Mouse (Mus musculus): ENCODE results near the gene Fez1. TPM values are rescaled to one million over a fixed set of nuclear protein-coding genes. Genes with fewer than 3 reads are reported as not detected.

Gene Fez1
- polyA plus RNA-seq, 1 experiment from 2014 or later: 1.1 TPM

DNA sequence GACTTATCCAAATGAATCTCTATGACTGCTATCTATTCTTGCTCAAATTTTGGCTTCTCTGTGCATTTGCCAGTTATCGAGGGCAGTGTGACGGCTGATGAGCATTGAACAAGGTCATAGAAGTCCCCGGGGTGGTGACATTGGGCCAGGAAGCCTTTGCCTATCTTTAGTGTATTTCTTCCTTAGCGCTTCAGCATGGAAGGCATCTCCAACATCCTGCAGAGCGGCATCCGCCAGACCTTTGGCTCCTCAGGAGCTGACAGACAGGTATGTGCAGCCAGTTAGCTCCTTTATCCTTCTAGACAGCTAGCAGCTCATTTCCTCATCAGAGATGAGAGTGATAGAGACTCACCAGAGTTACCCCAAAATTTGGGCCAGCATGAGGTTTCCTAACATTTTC lies 47.0 kb downstream of the Fez1 start:
- 62% methylated on average over 6 of the region's 6 CpGs for whole genome bisulfite sequencing (ENCODE audit: insufficient replicate concordance)
- Histone ChIP-seq H3K4me3 (replicated peaks) (no peak overlapping the region), H3K9ac (no peak overlapping the region), H3K27ac (no peak overlapping the region), H3K9me3 (replicated peaks) (no peaks in the 10 kb centered on the region), H3K4me1 (replicated peaks) (no peaks in the 10 kb centered on the region), H3K4me2 (no peak overlapping the region), H3K36me3 (no peaks in the 10 kb centered on the region), H3K27me3 (no peaks in the 10 kb centered on the region)
- DNase-seq: no peak
- ATAC-seq (ENCODE audit: low read depth): no peak

DNA sequence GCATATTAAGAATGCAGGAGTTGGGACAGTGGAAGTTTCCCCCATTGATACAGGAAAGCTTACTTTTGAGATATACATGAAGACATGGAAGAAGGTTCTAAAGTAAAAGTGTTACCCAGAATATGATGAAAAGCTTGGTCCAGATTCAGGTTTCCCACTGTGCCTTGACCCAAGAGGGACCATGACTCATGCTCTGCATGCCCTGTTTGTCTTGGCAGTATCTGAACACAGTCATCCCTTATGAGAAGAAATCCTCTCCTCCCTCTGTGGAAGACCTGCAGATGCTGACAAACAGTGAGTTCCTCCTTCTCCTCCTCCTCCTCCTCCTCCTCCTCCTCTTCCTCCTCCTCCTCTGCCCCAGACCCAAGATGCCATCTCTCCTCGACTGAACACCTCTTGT lies 48.6 kb downstream of the Fez1 start:
- ATAC-seq (ENCODE audit: low read depth) (no peak), DNase-seq (no peak)
- WGBS (ENCODE audit: insufficient replicate concordance): 25% methylated on average over 1 of the region's 1 CpGs
- Histone ChIP-seq H3K27ac (no peak overlapping the region), H3K9ac (no peak overlapping the region), H3K4me3 (replicated peaks) (no peak overlapping the region), H3K4me1 (replicated peaks) (no peaks in the 10 kb centered on the region), H3K9me3 (replicated peaks) (no peaks in the 10 kb centered on the region), H3K27me3 (no peaks in the 10 kb centered on the region), H3K36me3 (no peaks in the 10 kb centered on the region), H3K4me2 (no peak overlapping the region)

GRCm38 (mm10) chr9:36873796-36874195 lies 52.1 kb downstream of the Fez1 start:
- 60% methylated on average over 2 of the region's 2 CpGs for WGBS (ENCODE audit: insufficient replicate concordance)
- no peaks in the 10 kb centered on the region for H3K36me3 ChIP-seq
- H3K9ac ChIP-seq: no peak overlapping the region
- no peaks in the 10 kb centered on the region for H3K4me1 ChIP-seq (replicated peaks)
- no peak for ATAC-seq (ENCODE audit: low read depth)
- H3K4me2 ChIP-seq: no peak overlapping the region
- no peaks in the 10 kb centered on the region for H3K27me3 ChIP-seq
- no peaks in the 10 kb centered on the region for H3K9me3 ChIP-seq (replicated peaks)
- H3K4me3 ChIP-seq (replicated peaks): no peak overlapping the region
- DNase-seq: no peak
- no peak overlapping the region for H3K27ac ChIP-seq

DNA sequence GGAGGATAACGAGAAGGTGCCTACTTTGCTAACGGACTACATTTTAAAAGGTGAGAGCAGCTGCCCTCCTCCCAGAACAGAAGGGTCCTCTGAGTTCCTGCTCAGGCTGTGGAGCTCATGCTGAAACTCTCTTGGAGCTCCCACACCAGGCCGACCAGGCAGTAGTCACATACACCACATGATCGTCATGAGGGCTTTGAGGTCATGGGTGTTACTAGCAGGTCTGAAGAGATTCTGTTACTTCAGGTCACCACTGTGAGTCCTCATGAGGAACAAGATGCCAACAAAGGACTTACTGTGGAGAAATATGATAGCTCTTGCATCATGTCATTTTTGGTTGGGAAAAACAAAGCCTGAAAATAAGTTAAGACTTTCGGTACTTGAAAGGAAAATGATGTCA lies 54.6 kb downstream of the Fez1 start:
- no peaks in the 10 kb centered on the region for H3K4me1 ChIP-seq (replicated peaks)
- H3K4me2 ChIP-seq: no peak overlapping the region
- H3K9ac ChIP-seq: no peak overlapping the region
- ATAC-seq (ENCODE audit: low read depth) (no peak), DNase-seq (no peak)
- H3K36me3 ChIP-seq: no peaks in the 10 kb centered on the region
- no peak overlapping the region for H3K27ac ChIP-seq
- no peaks in the 10 kb centered on the region for H3K27me3 ChIP-seq
- no peaks in the 10 kb centered on the region for H3K9me3 ChIP-seq (replicated peaks)
- H3K4me3 ChIP-seq (replicated peaks): no peak overlapping the region
- WGBS (ENCODE audit: insufficient replicate concordance): 66% methylated on average over 5 of the region's 5 CpGs

- Histone ChIP-seq H3K9me3 (replicated peaks) (no peaks in the 10 kb centered on the region), H3K27ac (no peak overlapping the region), H3K9ac (no peak overlapping the region), H3K4me2 (no peak overlapping the region), H3K36me3 (no peaks in the 10 kb centered on the region), H3K27me3 (no peaks in the 10 kb centered on the region), H3K4me1 (replicated peaks) (no peaks in the 10 kb centered on the region), H3K4me3 (replicated peaks) (no peak overlapping the region)
- ATAC-seq (ENCODE audit: low read depth) (no peak), DNase-seq (no peak)
Observed at GRCm38 (mm10) chr9:36876787-36877186, 55.1 kb downstream of the Fez1 start.

DNA sequence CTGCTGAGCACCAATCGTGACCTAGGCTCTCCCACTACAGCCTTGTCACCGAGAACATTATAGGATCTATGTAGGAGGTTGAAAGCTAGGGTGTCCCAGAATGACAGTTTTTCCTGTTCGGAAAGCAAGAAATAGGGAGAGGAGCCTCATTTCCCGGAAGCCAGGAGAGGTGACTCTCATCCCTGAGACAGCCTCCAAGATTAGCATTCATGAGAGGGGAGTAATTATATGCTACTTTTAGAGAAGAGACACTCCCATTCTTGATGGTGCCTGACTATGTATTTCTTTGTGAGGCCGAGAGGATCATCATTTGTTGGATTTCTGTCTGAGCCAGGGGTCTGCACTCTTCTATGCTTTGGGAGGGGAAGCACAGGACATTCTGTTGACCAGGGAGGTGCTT lies 60.0 kb downstream of the Fez1 start:
- H3K4me2 ChIP-seq: no peak overlapping the region
- H3K9me3 ChIP-seq (replicated peaks): no peaks in the 10 kb centered on the region
- no peak for DNase-seq
- WGBS (ENCODE audit: insufficient replicate concordance): 55% methylated on average over 5 of the region's 5 CpGs
- H3K4me3 ChIP-seq (replicated peaks): no peak overlapping the region
- no peak for ATAC-seq (ENCODE audit: low read depth)
- no peaks in the 10 kb centered on the region for H3K4me1 ChIP-seq (replicated peaks)
- H3K9ac ChIP-seq: no peak overlapping the region
- no peaks in the 10 kb centered on the region for H3K27me3 ChIP-seq
- H3K36me3 ChIP-seq: no peaks in the 10 kb centered on the region
- no peak overlapping the region for H3K27ac ChIP-seq

- no peaks in the 10 kb centered on the region for H3K27me3 ChIP-seq
- no peak overlapping the region for H3K27ac ChIP-seq
- H3K4me3 ChIP-seq (replicated peaks): no peak overlapping the region
- H3K4me1 ChIP-seq (replicated peaks): no peaks in the 10 kb centered on the region
- ATAC-seq (ENCODE audit: low read depth) (no peak), DNase-seq (no peak)
- no peak overlapping the region for H3K4me2 ChIP-seq
- no peak overlapping the region for H3K9ac ChIP-seq
- H3K36me3 ChIP-seq: no peaks in the 10 kb centered on the region
- no peaks in the 10 kb centered on the region for H3K9me3 ChIP-seq (replicated peaks)
- 40% methylated on average over 8 of the region's 8 CpGs for WGBS (ENCODE audit: insufficient replicate concordance)
Observed at GRCm38 (mm10) chr9:36882034-36882745, 60.5 kb downstream of the Fez1 start.

GRCm38 (mm10) chr9:36883569-36883968 lies 61.9 kb downstream of the Fez1 start:
- DNase-seq: no peak
- no peak for ATAC-seq (ENCODE audit: low read depth)
- H3K4me3 ChIP-seq (replicated peaks): no peak overlapping the region
- no peak overlapping the region for H3K4me2 ChIP-seq
- WGBS (ENCODE audit: insufficient replicate concordance): 36% methylated on average over 3 of the region's 3 CpGs
- no peaks in the 10 kb centered on the region for H3K9me3 ChIP-seq (replicated peaks)
- no peaks in the 10 kb centered on the region for H3K4me1 ChIP-seq (replicated peaks)
- no peak overlapping the region for H3K9ac ChIP-seq
- H3K27me3 ChIP-seq: no peaks in the 10 kb centered on the region
- H3K27ac ChIP-seq: no peak overlapping the region
- no peaks in the 10 kb centered on the region for H3K36me3 ChIP-seq

DNA sequence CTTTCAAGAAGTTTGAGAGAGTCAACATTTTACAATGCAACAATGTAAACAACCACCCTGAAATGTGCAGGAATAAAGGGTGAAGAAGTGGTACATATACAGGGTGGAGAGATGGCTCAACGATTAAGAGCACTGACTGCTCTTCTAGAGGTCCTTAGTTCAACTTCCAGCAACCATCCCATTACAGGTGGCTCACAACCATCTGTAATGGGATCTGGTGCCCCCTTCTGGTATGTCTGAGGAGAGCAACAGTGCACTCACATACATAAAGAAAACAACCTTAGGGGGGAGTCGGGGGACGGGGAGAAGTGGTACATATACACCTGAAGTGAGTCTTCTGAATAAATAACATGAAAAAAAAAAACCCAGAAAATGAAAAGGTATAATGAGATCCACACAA lies 63.6 kb downstream of the Fez1 start:
- Histone ChIP-seq H3K4me1 (replicated peaks) (no peaks in the 10 kb centered on the region), H3K27me3 (no peaks in the 10 kb centered on the region), H3K9me3 (replicated peaks) (no peaks in the 10 kb centered on the region), H3K4me3 (replicated peaks) (no peak overlapping the region), H3K36me3 (no peaks in the 10 kb centered on the region), H3K9ac (no peak overlapping the region), H3K4me2 (no peak overlapping the region), H3K27ac (no peak overlapping the region)
- no peak for ATAC-seq (ENCODE audit: low read depth)
- DNase-seq: no peak
- 45% methylated on average over 3 of the region's 3 CpGs for WGBS (ENCODE audit: insufficient replicate concordance)

DNA sequence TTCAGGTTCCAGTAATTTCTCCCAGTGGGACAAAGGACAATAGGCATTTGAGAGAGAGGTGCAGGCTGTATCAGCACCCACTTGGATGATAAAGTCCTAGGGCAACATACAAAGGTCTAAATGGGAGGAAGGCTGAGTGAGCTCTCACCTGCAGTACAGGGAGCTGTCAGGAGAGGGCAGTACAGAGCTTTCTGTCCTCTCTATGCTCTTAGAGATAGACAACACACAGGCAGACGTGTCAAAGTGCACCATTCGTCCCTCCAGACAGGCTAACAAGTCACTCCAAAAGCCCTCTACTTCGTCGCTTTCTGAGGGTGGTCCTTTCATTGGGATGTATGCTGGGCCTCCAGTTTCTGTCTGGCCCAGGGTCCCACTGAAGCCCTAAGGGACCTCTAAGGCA lies 68.9 kb downstream of the Fez1 start:
- Histone ChIP-seq H3K27me3 (no peaks in the 10 kb centered on the region), H3K27ac (no peak overlapping the region), H3K9ac (no peak overlapping the region), H3K4me3 (replicated peaks) (no peak overlapping the region), H3K9me3 (replicated peaks) (no peaks in the 10 kb centered on the region), H3K36me3 (no peaks in the 10 kb centered on the region), H3K4me1 (replicated peaks) (no peaks in the 10 kb centered on the region), H3K4me2 (no peak overlapping the region)
- DNase-seq (no peak), ATAC-seq (ENCODE audit: low read depth) (no peak)
- WGBS (ENCODE audit: insufficient replicate concordance): 25% methylated on average over 4 of the region's 4 CpGs

DNA sequence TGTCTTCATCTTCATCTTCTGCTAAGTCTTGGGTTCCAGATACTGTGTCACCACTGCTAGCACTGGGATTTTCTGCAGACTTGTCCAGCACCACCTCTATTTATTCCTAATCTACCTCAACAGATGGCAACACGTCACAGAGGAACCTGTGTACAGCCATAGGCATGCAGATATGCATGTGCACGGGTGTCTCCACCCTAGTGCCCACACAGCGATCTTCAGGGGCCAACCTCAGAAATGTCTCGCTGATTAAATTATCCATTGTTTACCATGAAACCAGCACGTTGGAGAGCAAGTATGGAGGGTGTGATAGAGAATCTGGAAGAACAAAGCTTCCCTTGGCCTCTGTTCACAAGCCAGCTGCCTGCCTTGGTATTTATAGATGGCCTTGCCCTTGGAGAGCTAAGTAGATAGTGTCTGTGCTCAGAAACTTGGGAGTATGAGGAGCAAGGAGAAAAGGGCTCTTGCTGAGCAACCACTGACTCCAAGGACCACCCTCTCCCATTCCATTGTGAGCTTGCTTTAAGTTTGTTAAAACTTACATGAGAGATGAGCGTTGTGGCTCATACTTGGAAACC lies 71.8 kb downstream of the Fez1 start:
- Histone ChIP-seq H3K36me3 (no peaks in the 10 kb centered on the region), H3K27ac (no peak overlapping the region), H3K9me3 (replicated peaks) (no peaks in the 10 kb centered on the region), H3K9ac (no peak overlapping the region), H3K27me3 (no peaks in the 10 kb centered on the region), H3K4me2 (no peak overlapping the region), H3K4me1 (replicated peaks) (no peaks in the 10 kb centered on the region), H3K4me3 (replicated peaks) (no peak overlapping the region)
- ATAC-seq (ENCODE audit: low read depth) (peak; percentile 75), DNase-seq (peak; percentile 5)
- 40% methylated on average over 6 of the region's 6 CpGs for WGBS (ENCODE audit: insufficient replicate concordance)

- no peak overlapping the region for H3K9ac ChIP-seq
- WGBS (ENCODE audit: insufficient replicate concordance): 63% methylated on average over 7 of the region's 7 CpGs
- no peaks in the 10 kb centered on the region for H3K36me3 ChIP-seq
- no peaks in the 10 kb centered on the region for H3K4me1 ChIP-seq (replicated peaks)
- H3K4me3 ChIP-seq (replicated peaks): no peak overlapping the region
- H3K27ac ChIP-seq: no peak overlapping the region
- no peak overlapping the region for H3K4me2 ChIP-seq
- no peaks in the 10 kb centered on the region for H3K9me3 ChIP-seq (replicated peaks)
- no peak for ATAC-seq (ENCODE audit: low read depth)
- no peaks in the 10 kb centered on the region for H3K27me3 ChIP-seq
- no peak for DNase-seq
Observed at GRCm38 (mm10) chr9:36894242-36894641, 72.6 kb downstream of the Fez1 start.
